Mouse (Mus musculus): ENCODE results near the gene Nxn. TPM values are rescaled to one million over a fixed set of nuclear protein-coding genes. Genes with fewer than 3 reads are reported as not detected.

The Nxn gene
- polyA plus RNA-seq, 1 experiment: 9.2 TPM

DNA sequence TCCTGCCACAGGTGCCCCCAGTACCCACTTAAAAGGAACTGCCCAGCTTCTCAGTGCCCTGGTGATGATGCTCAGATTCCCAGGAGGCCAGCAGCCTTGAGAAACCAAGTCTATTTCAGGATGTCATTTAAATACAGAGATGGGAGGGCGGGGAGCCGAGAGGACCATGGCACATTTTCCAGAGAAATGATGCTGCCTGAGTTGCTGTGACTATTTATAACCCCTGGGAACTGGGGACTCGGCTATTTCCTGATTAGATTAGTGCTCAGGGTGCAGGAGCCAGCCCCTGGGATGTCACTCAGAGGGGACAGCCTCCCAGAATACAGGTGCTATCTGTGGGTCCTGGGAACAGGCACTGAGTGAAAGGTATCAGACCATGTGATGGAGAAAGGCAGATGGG is 28.8 kb upstream of the Nxn start:
- H3K4me3 ChIP-seq (ENCODE audit: insufficient read depth, low read length): no peak overlapping the region
- no peak overlapping the region; the same call in 1 of the 2 replicates for H3K27ac ChIP-seq (ENCODE audit: insufficient read depth, low read length)
- peaks cover 21% of the 10 kb centered on the region for H3K4me1 ChIP-seq (ENCODE audit: control insufficient read depth, insufficient read depth, low read length)
- TF ChIP-seq POLR2A (IDR thresholded peaks at IDR 0.05; ENCODE audit: extremely low read depth, insufficient read depth, low read length) (no peak), CTCF (IDR thresholded peaks at IDR 0.05; ENCODE audit: extremely low read depth, insufficient read depth, low read length) (no peak)

DNA sequence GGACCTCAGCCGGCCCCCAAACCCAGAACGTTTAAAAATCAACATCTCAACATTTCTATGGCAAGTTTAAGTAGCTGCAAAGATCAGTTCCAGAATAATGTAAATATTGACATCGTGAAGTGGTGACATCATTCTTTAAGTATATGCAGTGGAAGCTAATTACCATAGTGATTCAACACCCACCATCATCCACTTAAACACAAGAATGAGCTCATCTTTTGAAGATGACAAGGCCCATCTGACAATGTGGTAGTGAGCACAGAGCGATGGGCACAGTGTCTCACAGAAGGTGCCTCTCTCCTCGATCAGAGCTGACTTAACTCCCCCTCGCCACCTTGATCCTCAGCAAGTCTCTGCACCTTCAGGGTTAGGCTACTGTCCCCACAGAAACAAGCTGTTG is 26.8 kb upstream of the Nxn start:
- H3K4me3 ChIP-seq (ENCODE audit: insufficient read depth, low read length): no peak overlapping the region

DNA sequence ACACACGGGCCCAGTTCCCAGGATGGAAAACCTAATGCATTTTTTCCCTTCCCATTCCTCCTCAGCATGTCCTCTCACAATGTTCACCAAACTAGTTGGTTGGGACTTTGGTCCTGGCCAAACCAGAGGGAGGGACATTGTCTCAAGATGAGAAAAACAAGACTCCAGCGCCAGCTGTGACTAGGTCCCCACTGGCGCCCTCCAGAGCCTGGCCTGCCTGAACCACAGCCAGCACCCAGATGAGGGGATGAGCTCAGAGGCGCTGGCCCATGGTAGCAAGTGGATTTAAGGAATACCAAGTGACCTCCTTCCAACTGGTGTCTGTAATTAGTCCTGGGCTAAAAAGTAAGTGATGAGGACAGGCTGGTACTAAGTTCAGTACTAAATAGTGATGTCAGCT is 22.0 kb upstream of the Nxn start:
- H3K4me1 ChIP-seq (ENCODE audit: control insufficient read depth, insufficient read depth, low read length): peaks cover 14% of the 10 kb centered on the region
- TF ChIP-seq POLR2A (IDR thresholded peaks at IDR 0.05; ENCODE audit: extremely low read depth, insufficient read depth, low read length) (no peak), CTCF (IDR thresholded peaks at IDR 0.05; ENCODE audit: extremely low read depth, insufficient read depth, low read length) (no peak)
- no peak overlapping the region for H3K4me3 ChIP-seq (ENCODE audit: insufficient read depth, low read length)
- no peak overlapping the region for H3K27ac ChIP-seq (ENCODE audit: insufficient read depth, low read length)

More for the DNA sequence above, 26.8 kb upstream of the Nxn start:
- H3K27ac ChIP-seq (ENCODE audit: insufficient read depth, low read length): no peak overlapping the region
- TF ChIP-seq CTCF (IDR thresholded peaks at IDR 0.05; ENCODE audit: extremely low read depth, insufficient read depth, low read length) (no peak), POLR2A (IDR thresholded peaks at IDR 0.05; ENCODE audit: extremely low read depth, insufficient read depth, low read length) (no peak)
- peaks cover 18% of the 10 kb centered on the region for H3K4me1 ChIP-seq (ENCODE audit: control insufficient read depth, insufficient read depth, low read length)

DNA sequence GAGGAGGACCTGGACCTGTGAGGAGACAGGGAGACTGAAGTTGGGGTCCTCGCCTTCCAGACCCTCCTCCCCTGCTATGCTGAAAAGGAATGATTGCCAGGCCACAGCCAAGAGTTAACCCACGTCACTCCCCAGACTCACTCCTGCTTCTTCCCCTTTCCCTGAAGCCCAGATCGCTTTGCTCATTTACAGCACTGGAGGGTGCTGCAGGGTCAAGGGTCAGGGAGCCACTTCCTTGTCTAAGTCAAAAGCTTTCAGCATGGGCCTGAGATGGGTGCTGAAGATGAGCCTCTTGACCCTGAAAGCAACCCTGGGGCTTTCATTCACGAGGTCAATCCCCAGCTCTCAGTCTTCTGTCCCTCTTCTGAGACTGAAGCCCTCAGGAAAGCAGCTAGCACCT is 20.2 kb upstream of the Nxn start:
- Histone ChIP-seq H3K4me3 (ENCODE audit: insufficient read depth, low read length) (no peak overlapping the region), H3K4me1 (ENCODE audit: control insufficient read depth, insufficient read depth, low read length) (peaks cover 15% of the 10 kb centered on the region), H3K27ac (ENCODE audit: insufficient read depth, low read length) (no peak overlapping the region)
- TF ChIP-seq POLR2A (IDR thresholded peaks at IDR 0.05; ENCODE audit: extremely low read depth, insufficient read depth, low read length): no peak
- no peak for TF ChIP-seq CTCF (IDR thresholded peaks at IDR 0.05; ENCODE audit: extremely low read depth, insufficient read depth, low read length)

DNA sequence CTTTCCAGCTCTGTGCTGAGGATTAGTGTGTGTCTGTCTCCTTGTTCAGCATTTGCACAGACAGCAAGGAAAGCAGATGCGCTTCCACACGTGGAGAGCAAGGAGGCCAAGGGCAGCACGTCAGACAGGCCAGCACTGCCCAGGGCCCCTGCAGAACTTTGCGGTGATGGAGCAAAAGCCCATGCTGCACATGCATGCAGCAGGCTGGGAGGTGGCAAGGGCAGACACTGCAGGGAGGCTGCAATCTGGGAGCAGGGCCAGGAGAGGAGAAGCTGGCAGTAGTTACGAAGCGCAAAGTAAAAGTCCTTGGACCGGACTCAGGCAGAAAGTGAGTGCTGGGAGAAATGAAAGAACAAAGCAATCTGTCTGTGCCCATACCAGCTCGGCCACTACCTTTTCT is 19.5 kb upstream of the Nxn start:
- peak overlapping the region; percentile 2; the same call in 1 of the 2 replicates for H3K27ac ChIP-seq (ENCODE audit: insufficient read depth, low read length)
- H3K4me1 ChIP-seq (ENCODE audit: control insufficient read depth, insufficient read depth, low read length): peaks cover 15% of the 10 kb centered on the region
- no peak for TF ChIP-seq POLR2A (IDR thresholded peaks at IDR 0.05; ENCODE audit: extremely low read depth, insufficient read depth, low read length)
- TF ChIP-seq CTCF (IDR thresholded peaks at IDR 0.05; ENCODE audit: extremely low read depth, insufficient read depth, low read length): no peak
- H3K4me3 ChIP-seq (ENCODE audit: insufficient read depth, low read length): no peak overlapping the region

DNA sequence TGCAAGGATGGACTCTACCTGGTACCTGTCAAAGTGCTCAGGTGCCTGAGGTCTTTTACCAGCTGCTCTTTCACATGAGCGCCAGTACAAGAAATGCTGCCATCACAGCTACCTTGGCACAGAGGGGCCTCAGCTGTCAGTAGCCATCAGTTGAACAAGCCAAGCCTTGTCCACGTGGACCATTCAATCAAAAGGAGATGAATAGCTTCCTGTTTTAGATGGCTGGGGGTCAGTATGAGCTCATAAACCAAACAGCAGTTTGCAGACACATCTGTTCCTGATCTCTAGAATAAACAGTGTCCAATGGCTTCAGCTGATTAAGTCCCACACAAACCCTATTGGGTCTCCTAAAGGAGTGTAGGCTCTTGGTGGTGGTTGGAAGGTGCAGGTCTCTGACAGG is 17.0 kb upstream of the Nxn start:
- H3K4me3 ChIP-seq (ENCODE audit: insufficient read depth, low read length): no peak overlapping the region
- no peak overlapping the region; the same call in 1 of the 2 replicates for H3K27ac ChIP-seq (ENCODE audit: insufficient read depth, low read length)
- peaks cover 15% of the 10 kb centered on the region for H3K4me1 ChIP-seq (ENCODE audit: control insufficient read depth, insufficient read depth, low read length)
- TF ChIP-seq POLR2A (IDR thresholded peaks at IDR 0.05; ENCODE audit: extremely low read depth, insufficient read depth, low read length): no peak
- TF ChIP-seq CTCF (IDR thresholded peaks at IDR 0.05; ENCODE audit: extremely low read depth, insufficient read depth, low read length): no peak

DNA sequence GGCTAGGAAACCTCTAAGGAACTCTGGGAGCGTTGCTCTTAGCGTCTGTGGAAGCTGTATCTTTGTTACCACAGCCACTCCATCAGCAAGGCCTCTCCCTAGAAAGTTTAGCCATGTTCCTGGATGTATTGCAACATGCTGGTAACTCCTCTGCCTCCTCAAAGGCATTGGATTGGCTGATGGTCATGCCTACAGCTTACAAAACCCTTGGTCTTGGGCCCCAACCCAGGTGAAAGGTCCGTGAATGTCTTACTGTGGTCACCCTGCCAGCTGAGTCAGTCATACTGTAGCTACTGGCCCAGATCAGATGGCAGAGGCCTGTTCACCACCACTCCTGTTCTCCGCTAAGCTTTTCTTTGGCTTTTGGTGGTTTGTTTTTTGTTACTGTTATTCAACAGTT is 16.1 kb upstream of the Nxn start:
- Histone ChIP-seq H3K4me3 (ENCODE audit: insufficient read depth, low read length) (no peak overlapping the region), H3K4me1 (ENCODE audit: control insufficient read depth, insufficient read depth, low read length) (peaks cover 15% of the 10 kb centered on the region), H3K27ac (ENCODE audit: insufficient read depth, low read length) (0 out of 2 replicates have a peak overlapping the region, but pooled peaks have one; percentile 12)
- no peak for TF ChIP-seq CTCF (IDR thresholded peaks at IDR 0.05; ENCODE audit: extremely low read depth, insufficient read depth, low read length)
- TF ChIP-seq POLR2A (IDR thresholded peaks at IDR 0.05; ENCODE audit: extremely low read depth, insufficient read depth, low read length): no peak

DNA sequence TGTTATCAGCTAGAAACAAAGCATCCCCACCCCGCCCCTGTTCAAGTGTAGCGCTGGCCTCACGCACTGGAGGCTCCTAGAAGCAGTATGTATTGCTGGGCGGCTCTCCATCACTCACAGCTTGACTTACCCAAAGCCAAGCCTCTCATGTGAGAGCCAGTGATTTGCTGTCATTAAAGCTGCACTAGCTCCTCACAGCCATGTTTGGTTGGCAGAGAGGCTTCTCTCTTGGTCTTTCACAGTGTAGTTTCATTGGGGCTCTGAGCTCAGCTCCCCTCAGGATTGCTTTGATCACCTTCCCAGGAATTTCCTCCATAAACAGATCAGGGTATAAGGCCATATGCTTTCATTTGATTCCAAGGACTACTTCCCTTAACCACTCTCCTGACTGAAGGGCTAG is 14.3 kb upstream of the Nxn start:
- TF ChIP-seq CTCF (IDR thresholded peaks at IDR 0.05; ENCODE audit: extremely low read depth, insufficient read depth, low read length): no peak
- TF ChIP-seq POLR2A (IDR thresholded peaks at IDR 0.05; ENCODE audit: extremely low read depth, insufficient read depth, low read length): no peak
- H3K27ac ChIP-seq (ENCODE audit: insufficient read depth, low read length): no peak overlapping the region
- H3K4me3 ChIP-seq (ENCODE audit: insufficient read depth, low read length): no peak overlapping the region
- peaks cover 8% of the 10 kb centered on the region; the same call in 1 of the 2 replicates for H3K4me1 ChIP-seq (ENCODE audit: control insufficient read depth, insufficient read depth, low read length)

DNA sequence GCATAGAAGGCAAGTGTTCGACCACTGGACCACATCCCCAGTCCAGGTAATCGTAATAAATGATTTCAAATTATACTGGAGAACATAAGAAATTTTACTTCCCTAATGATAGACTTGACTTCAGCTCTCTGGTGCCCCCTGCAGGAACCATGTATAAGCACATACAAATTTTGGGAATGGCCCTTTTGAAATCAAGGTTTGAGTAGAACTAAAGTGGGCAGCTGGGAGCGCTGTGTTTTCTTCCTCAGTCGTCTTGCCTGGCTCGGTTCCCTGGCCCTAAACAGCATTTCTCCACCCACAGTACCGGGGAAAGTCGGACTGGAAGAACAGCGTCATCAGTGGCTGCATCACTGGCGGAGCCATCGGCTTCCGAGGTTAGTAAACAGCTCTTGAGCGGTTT is 11.9 kb upstream of the Nxn start:
- Histone ChIP-seq H3K27ac (ENCODE audit: insufficient read depth, low read length) (no peak overlapping the region), H3K4me3 (ENCODE audit: insufficient read depth, low read length) (no peak overlapping the region), H3K4me1 (ENCODE audit: control insufficient read depth, insufficient read depth, low read length) (peaks cover 2% of the 10 kb centered on the region; the same call in 1 of the 2 replicates)
- TF ChIP-seq POLR2A (IDR thresholded peaks at IDR 0.05; ENCODE audit: extremely low read depth, insufficient read depth, low read length) (no peak), CTCF (IDR thresholded peaks at IDR 0.05; ENCODE audit: extremely low read depth, insufficient read depth, low read length) (peak; percentile 44; the same call in 1 of the 2 replicates)

DNA sequence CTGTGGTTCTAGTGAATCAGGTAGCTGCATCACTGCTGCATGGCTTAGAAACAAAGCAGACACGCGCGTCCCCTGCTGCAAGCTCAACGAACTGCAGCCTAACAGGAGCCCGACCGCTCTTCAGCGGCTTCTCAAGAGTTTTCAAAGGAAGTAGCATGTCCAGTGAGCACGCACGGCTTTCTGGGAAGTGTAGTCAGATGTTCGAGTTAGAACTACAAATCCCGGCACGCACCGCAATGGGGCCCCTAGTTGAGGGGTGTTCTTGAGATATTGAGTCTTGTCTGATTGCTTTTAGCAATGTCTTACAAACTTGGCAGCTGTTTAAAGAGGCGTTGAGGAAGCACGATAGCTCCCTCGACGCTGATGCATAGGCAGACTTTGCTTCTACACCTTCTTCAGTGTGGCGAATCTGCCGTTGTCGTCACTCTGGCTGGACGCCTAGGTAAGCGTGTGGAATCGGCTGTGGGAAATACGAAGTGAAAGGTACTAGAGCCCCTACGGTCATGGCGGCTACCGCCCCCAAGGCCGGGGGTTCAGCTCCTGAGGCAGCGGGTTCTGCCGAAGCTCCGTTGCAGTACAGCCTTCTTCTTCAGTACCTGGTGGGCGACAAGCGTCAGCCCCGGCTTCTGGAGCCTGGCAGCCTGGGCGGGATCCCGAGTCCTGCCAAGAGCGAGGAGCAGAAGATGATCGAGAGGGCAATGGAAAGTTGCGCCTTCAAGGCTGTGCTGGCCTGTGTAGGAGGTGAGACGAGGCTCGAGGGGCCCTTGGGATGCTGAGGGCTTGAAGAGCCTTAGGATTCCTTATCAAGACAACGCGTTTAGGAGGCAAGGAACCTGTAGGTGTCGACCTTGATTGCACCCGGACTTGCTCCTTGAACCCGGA is 8.0 kb upstream of the Nxn start, which contains the start of gene Timm22:
Gene Timm22 (plus strand): TSS at position 251 of the 882 bp plus-strand sequence.
- peak; percentile 63 for TF ChIP-seq POLR2A (IDR thresholded peaks at IDR 0.05; ENCODE audit: extremely low read depth, insufficient read depth, low read length)
- TF ChIP-seq CTCF (IDR thresholded peaks at IDR 0.05; ENCODE audit: extremely low read depth, insufficient read depth, low read length): peak; percentile 100
- peak within 1 kb of the TSS; percentile 17; the same call in 1 of the 2 replicates for H3K27ac ChIP-seq (ENCODE audit: insufficient read depth, low read length)
- H3K4me1 ChIP-seq (ENCODE audit: control insufficient read depth, insufficient read depth, low read length): no peaks in the 10 kb centered on the region
- H3K4me3 ChIP-seq (ENCODE audit: insufficient read depth, low read length): peak within 1 kb of the TSS; percentile 55

Measured in cortical plate, adult 2 months (tissue).